Mouse (Mus musculus): ENCODE measurements at regions not wholly inside any gene's neighbourhood (a gene's known extent, or its start where the extent isn't known, plus 50 kb on each side); places are given as distances from the start of the nearest gene placed in this dataset.
A peak's percentile ranks its signal among the peaks of the same experiment; 100 is the strongest.

DNA sequence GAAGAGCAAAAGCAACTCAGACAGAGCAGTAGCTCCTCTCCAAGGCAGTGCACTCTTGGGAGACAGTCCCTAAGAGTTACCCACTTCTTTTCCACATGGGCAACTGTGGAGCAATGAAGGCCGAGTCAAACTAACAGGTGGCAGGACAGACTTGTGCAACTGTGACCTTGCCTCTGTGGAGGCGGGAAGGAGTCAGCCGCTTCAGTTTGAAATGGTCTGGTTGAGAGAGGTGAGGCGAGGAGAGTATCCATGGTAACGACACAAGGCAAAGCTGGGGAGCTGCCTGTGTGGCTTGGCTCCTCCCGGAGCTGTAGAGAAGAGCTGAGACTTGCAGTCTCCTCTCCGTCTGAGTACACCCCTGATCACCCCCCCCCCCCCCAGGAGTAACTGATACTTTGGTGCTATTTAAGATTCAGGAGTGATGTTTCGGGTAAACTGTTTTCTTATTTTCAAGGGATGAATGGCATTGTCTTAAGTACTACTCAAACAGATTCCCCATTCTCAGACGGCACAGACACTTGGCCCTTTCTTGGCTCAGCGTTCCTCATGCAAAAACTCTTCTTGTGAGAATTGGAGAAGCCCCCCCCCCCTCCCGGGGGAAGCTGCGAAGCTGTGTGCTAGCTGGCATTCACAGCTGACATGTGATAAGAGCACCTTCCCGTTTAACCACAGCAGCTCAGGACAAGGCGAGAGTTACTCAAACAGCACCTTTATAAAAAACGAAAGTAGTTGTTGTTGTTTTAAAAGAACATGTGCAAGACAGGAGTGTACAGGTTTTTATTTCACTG lies 54.9 kb upstream of the Chst1 start:
- no peak for DNase-seq

DNA sequence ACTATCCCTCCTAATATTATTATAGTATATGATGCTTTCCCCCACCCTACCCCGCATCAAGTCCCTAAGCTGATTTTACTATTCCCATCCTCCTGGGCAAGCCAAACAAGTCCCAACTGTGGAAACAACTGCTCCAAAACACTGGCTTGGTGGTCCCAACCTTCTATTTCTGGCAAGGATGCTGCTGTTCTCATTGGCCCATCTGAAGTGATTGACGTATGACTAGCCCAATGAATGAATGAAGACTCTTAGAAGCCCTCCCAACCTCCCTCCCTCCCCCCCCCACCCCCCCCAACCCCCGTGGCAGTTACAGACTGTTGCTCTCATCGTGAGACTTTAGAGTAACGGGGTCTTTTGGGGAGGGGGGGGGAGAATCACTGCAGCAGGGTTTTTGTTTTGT lies 58.7 kb upstream of the Chst1 start:
- no peak for DNase-seq

DNA sequence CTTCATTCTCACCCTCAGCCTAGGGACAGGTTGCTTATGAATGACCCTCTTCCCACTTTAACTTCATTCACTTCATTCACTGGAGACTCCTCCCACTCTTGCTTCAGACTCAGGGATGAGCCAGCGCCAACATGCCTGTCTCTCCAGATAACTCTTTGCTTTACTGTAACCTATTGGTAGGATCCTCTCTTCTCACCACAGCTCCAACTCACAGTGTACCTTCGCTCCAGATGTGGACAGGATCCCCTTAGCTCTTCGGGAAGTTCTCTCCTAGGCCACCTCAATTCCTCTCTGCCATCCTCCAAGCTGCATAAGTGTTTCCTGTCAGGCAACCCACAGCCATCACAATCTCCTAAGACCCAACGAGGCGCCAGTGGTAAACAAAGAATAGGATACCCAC lies 67.5 kb upstream of the Chst1 start:
- no peak for DNase-seq

DNA sequence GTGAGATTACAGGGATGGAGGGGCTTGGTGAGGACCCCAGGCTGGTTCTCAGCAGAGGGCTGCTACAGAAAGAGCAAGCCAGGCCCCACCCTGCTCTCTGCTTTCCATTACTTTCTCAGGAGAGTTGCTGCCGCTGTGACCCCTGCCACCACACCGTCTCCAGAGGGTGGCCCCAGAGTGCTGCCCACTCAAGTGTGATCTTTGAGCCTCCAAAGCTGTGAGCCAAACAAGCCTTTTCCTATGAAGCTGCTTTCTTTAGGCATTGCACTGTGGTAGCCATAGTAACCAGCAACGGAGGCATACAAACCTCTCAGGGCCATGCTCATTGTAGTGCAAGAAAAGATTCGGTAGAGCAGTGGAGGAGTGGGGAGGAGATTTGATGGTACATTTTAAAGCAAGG lies 68.8 kb upstream of the Chst1 start:
- DNase-seq, result no peak

DNA sequence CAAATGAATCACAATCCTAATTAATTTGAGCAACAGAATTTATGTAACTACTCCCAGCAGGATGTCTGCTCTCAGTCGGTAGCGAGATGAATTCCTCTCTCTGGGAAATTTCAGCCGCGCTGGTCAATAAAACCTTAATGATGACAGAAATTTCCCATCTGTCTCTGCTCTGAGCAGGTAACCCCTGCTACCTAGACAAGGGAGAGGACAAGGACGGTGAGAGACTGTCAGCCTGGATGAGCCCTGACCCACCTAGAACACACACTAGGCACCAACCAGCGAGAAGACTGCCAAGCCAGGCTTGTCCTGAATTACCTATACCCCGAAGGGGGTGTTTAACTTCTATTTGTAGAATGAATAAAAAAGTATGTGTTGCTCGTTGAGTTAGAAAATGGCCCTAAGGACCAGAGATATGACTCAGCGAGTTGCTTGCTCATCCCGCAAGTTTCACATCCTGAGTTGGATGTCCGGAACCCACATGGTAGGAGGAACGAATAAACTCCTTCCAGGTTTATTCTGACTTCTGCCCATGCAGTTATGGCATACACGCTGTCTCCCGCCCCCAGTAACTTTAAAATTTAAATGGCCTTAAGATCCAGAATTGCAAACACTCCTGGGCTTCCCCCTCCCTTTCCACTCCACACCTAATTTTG lies 69.5 kb upstream of the Slc35c1 start:
- no peak for DNase-seq

DNA sequence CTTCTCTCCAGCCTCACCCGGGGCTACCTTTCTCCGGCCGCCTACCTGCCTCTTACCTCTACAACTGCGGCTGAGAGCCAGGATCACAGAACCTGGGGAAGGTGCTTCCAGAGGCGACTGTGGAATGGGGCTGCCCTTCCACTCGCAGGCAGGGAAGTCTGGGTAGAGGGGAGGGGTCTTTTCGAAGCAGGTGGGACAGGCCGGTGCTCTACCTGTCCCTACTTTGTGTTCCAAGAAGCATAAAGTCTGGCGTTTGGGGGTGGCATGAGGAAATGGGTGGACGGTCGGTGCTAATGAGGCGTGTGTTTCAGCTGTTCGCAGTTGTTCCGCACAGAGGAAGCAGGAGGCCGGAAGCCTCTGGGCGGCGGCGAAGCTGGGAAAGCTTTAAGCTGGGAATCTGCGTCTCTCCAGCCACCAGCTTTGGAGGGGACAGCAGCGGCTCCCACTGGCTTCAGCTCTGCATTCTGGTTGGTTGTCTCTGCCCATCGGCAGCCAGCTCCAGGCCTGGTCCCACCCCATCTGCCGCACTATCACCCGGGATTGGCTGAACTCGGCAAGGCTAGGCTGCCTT lies 68.8 kb upstream of the Slc35c1 start:
- peak; percentile 86 to 96 for DNase-seq

DNA sequence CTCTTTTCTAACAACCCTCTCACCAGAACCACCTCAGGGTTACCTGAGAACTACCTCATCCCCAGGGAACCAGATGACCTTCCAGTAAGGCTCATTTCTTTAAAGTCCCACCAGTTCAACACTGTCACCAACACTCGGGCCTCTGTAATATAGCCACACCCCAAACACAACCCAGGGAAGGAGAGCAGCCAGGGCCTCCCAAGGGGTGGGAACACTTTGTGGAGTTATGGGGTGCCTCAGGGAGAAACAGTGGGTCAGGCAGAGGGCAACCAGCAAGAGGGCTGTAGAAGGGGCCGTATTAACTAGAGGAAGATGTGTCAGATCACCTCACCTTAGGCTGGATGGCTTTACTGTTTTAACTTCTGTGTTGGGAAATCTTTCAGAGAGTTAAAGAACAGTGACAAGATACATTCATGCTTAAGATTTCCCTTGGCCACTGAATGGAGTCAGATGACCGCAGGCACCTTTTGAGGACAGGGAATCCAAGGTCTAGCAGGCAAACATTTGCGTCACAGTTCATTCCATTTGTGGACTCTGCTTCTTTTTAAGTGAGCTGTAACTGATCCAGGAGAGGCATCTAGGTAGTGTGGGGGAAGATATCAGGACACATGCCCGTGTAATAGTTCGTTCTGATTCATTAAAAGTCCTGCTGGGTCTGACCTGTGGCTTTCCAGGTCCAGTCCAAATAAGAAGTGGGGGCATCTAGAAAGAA lies 67.9 kb upstream of the Slc35c1 start:
- peak in 1 of 2 experiments; percentile 16 for DNase-seq

DNA sequence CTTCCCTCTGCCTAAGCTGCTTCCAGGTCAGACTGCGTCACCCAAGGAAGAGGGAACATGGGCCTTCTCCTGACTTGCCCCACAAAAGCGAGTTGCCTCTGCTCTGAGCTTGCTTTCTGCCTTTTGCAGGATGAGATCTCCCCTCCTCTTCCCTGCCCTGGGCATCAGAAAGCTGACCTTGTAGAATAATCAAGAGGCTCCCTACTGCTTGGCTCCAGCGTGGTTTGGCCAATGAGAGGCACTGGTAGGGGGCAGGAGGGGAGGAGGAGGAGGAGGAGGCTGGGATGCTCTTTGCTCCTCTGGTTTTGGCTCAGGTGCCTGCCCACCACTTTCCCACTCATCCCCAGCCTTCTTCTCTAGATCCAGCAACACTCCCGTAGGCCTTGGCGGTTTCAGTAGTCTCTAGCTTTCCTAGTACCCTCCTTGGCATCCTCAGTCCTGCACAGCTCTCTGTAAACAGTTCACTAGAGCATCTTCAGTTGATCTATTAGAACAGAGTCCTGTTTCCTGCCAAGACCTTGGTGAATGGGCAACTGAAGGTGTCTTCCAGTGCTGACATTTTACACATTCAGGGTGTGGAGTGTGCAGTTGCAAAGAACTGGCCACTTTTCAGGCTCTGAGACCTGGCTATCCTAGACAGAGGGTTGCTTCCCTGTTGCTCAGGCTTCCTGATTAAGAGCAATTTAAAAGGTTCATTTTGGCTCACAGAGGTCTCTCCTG lies 66.5 kb upstream of the Slc35c1 start:
- DNase-seq, result no peak

DNA sequence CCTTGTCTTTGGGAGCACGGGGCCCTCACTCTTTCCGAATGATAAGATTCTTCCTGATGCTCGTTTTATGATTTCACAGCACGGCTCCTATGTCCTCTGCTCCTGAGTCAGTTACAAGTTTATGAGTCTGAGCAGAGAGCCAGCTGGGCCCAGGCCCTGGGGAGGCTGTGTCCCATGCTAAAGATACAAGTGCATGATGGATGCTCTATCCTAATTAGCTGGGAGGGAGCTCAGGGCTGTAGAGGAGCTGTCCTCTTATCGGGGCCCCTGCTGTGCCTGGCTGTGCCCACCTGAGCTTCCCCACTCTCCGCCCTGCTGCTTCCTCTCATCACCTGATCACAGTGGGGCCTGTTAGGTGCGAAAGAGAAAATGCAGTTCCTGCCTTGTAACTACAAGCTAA lies 65.3 kb upstream of the Slc35c1 start:
- no peak for DNase-seq

DNA sequence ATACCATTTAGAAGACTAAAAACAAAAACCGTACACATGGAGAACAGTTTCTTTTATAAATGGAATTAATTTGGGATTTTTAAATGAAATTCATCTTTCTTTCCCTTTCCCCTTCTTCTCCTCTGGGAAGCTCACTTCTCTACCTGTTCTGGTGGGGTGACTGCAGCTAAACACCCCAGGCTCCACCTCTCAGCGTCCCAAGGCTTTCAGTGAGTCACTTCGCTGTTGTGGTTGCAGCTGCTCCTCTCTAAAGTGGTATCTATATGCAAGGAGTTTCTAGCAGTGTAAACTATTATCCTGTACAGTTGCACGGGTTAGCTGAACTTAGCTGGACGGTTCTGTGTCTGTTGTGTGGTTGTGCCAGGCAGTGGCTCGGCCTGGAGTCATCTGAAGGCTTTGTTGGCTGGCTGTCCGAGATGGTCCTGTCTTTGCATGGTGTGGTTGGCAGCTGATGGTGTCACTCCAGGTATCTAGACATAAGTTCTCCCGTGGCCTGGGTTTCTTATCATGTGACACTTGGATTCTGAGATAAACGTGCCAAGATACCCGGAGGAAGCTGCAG lies 64.8 kb upstream of the Slc35c1 start:
- no peak for DNase-seq

DNA sequence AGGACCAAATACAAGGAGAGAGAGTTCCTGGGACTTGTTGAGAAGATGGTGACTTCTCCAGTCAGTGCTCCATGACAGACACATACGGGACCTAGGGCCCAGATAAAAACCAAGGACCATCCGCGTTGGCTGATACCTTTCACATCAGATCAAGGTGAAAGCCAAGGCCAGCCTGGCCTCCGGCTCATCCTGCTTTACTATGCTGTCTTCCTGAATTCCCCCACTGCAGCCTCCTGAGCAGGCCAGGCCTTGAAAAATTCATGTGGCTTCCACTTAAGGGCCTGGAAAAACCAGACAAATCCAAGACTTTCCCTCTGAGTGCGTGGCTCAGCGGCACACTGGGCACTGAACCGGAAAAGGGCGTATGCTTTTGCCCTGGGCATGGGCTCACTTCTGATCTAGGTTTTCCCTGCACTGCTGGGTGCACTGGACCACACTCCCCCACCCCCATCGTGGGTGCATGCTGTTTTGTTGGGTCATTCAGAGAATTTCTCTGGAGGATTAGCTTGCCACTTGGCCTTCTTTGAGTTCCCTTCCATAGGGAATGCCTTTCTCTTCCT lies 64.1 kb upstream of the Slc35c1 start:
- no peak for DNase-seq

DNA sequence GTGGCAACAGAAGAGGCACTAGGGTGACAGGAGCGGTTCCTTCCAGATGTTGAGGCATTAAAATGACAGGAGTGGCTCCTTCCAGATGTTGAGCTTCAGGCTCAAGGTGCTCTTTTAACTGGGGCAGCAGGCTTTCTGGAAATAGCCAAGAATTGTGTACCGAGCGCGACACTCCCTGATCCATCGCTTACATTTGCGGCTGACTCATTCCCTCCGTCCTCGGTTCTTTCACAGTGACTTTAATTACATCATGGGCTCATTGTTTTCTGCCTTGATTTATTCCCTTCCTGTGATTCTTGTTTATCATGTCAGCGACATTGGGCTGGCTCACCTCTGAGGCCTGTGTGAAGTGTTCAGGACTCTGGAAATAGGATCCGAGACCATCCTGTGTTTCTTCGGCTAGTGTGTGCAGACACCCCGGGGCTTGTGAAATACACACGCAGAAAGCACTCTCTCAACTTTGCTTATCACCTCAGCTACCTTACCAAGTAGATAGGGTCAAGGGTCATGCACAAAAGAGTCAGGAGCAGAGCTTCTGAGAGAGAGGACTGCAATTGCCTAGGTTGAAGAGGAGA lies 63.1 kb upstream of the Slc35c1 start:
- DNase-seq, result no peak

DNA sequence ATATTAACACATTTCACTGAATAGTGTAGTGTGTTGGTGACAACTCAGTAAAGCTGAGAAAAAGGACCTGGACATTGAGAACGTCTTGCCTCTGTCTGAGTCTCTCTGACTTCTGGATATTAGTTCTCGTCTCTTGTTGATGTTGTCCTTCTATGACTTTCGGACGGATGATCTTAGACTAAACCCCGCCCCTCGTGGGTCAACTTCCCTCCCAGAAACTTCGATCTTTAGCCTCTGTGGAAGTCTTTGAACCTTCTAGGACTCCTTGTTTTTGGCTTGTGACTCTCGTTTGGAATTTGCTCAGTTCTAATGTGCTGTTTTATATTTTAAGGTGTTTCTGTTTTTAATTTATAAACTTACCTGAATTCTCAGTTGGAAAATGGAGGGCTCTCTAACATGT lies 61.2 kb upstream of the Slc35c1 start:
- DNase-seq, result no peak

DNA sequence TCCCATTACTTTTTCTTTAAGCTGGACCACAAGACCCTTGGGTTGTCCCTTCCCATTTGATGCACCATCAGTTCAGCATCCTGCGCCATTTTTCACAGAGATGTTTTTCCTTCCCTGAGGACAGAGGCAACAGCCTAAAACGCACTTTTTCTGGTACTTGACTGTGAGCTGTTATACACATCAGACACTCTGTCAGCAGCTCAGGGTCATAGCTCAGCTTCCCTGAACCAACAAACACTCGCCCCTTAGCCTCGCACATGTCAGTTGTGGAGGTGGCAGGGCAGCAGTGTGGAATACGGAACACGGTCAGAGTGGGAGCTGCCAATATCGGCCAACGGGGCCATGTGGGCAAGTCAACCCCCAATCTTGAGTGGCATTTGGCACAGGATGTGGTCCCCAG lies 59.1 kb upstream of the Slc35c1 start:
- no peak for DNase-seq

DNA sequence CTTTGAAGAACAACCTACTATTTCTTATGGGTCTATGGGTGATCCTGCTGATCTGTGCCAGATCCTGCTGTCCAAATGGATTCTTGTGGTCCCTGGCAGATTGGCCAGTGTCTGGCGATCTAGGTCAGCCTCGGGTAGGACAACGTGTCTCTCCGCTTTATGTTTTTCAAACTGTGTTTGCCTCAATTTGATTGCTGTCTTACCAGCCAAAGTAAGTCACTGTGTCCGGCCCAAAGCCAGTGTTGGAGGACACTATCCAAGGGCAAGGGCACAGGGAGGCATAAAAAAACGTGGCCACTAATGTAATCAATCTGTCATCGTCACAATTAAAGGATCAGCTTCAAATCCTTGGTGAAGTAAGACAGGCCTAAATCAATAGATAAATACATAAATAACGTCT lies 58.6 kb upstream of the Slc35c1 start:
- no peak for DNase-seq

DNA sequence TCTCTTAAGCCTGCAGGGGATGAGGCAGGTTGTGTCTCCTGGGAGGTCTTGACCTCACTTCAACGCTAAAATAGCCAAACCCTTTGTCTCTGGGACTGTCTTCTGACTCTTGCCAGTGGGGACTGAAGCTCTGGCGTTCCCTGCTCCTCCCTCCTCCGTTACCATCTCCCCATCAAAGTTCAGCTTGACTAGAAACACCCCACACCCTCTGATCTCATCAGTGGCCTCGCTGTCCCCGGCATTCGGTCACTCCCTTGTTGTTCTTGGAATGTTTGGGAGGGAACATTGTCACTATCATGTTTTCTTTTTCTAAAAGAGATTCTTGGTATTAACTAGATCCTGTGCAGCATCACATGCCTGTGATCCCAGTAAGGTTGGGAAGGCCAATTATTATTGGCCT lies 54.6 kb upstream of the Slc35c1 start:
- DNase-seq, result no peak

DNA sequence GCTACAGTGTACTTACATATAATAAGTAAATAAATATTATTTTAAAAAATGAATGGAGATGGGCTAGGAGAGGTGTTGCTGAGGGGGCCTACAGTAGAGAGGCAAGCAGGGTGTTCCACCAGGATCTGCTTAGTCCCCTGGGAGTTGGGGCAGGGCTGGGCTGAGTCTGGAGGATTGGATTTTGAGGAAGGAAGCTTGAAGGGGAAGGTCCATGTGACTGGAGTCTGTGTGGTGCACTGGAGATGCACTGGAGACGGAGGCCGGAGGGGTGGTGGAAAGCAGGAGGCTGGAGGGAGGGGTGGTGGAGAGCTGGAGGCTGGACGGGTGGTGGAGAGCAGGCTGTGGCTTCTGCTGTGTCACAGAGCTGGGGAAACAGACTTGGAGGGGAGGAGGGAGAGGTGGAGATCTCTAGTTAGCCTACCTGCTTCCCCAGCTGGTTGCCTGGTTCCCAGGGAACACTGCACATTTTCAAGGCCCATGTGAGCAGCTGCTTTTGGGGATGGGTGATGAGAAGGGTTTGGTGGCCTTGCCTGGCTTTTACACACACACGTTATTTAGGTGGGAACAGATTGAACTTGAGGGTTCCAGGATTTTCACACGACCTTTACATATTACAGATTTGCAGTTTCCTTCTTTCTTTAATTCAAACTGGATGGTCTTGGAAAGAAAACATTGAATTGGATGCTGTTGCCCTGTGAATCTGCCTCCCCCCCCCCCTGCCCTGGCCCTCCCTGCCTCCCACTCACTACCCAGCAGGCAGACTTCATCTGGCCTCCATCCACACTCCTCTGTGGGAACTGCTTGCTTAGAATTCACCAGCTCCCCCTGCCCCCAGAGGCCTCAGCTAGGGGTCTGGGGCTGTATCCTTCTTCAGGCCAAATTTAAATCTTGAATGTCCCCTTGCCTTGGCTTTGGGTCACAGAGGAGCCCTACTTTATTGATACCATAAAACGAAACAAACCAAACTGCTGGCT lies 51.7 kb upstream of the Slc35c1 start:
- DNase-seq, result no peak

Measured in cerebellum, adult 18-20 months (tissue).